Mouse (Mus musculus) cerebellum, adult (tissue): Measurements from ENCODE around the gene Chd2.
A peak's percentile ranks its signal among the peaks of the same experiment; 100 is the strongest.
"Not testable (repeated sequence)": the region's sequence is repeated elsewhere in the genome, so short reads cannot be mapped to it uniquely, and the experiment has no call there.

Experiments
- ATAC-seq: cut with Nextera tagmentation; 2 replicates; pipeline ENCODE4 v1.9.2; 2017; ENCODE audit warnings: mild to moderate bottlenecking, moderate library complexity, mixed read lengths; ENCODE audit not compliant: insufficient number of reproducible peaks, low FRiP score, low TSS enrichment

Chd2 gene

DNA sequence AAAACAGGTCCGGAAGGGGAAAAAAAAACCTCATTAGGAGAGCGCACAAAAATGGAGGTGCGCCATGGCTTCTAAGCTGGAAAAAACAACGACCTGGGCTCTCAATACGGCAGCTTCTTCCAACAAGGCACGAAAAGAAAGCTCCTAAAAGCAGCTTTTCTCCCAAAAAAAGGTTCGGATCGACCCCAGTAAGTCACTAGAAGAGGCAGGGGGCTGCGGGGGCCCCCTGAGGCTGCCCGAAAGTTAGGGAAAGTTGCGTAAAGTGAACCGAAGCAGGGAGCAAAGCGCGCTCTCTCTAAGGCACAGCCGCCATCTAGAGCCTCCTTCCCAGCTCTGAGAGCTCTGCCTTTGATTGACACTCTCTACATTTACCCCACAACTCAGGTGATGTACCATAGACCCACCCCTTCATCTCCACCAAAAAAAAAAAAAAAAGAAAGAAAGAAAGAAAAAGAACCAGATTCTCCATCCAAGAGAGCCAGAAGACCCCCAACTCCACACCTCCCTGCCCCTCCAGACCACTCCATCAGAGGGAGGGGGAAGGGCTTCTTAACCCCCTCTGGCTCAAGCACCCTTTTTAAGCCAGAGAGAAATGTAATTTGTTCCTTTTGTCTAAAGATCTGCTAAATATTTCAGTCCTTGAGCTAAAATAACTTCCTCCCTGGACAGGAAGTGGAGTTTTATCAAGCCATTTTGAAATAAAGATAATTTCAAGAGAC is at the start of gene Chd2:
Chd2 (minus strand) TSS at position 419 of the 719 bp plus-strand sequence.
- ATAC-seq = peak; percentile 54; the same call in 1 of the 2 replicates

DNA sequence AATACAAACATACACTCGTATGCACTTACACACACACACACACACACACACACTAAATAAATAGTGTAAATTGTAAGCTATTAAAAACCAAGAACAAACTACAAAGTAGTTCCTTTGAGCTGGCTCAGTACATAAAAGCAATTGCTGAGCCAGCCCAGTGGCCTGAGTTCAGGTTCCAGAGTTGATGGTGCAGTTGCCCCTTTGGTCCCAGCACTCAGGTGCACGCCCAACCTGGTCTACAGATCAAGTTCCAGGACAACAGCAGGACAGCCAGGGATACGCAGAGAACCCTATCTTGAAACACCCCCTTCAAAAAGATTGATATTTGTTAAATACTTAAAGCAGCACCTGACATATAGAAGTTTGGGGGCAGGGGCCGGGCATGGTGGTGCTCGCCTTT is 49.1 kb upstream of the Chd2 start:
- no peak for ATAC-seq

DNA sequence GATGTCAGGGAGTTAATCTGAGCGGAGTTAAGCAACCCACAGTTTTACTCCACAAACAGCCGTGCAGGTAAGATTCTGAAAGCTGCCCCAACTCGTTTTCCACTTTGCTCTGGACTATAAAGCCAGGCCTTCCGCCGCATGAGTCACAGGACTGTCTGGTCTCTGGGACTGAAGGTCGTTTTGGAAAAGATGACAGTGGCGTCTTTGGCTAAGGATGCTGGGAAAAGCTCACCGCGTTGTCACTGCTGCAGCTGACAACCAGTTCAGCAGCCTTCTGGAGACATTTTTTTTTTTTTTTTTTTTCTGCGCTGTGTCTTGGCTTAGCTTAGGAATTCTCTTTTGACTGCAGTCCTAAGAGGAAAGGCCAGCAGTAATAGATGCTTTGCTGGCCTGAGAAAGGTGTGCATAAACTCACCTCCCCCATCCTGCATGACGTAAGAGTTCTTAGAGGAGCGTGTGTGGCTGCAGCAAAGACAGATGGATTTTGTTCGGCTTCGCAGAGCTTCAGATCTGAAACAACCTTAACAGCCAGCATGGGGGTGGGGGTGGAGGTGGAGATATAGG is 47.7 kb upstream of the Chd2 start:
- peak; percentile 77 for ATAC-seq

DNA sequence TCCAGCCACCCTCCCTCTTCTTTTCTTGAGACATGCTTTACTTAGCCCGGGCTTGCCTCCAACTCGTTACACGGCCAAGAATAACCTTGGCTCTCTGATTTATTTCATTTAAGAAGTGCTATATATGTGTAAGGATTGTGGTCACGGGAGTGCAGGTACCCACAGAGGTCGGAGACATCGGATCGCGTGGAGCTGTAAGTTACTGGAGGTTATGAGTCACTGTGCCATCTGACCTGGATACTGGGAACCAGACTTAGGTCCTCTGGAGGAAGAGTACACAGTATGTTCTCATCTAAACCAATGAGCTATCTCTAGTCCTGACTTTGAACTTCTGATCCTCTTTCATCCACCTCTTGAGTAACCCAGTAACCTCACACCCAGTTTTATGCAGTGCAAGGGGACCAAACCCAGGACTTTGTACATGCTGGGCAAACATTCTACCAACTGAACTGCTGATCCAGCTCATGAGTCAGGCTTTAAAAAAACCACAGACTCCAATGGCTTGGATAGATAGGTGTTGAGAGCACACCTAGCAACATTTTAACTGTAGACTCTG is 46.8 kb upstream of the Chd2 start:
- ATAC-seq = no peak

DNA sequence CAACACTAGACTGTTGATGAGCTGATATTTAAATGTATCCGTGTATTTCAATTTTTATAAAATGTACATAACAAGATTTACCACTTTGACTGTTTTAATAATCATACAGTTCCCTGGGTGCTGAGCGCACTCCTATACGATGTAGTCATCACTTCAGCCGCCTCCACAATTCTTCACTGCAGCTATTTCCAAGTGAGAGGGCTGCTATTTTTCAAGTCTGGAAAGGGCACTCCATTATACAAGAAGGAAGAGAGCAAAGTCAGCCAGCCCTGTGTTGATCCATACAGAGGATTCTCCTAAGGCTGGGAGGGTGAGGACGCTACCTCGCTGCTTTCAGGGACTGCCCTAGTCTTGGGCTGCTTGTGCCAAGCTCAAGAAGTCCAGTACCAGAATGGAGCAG is 45.1 kb upstream of the Chd2 start:
- no peak for ATAC-seq

DNA sequence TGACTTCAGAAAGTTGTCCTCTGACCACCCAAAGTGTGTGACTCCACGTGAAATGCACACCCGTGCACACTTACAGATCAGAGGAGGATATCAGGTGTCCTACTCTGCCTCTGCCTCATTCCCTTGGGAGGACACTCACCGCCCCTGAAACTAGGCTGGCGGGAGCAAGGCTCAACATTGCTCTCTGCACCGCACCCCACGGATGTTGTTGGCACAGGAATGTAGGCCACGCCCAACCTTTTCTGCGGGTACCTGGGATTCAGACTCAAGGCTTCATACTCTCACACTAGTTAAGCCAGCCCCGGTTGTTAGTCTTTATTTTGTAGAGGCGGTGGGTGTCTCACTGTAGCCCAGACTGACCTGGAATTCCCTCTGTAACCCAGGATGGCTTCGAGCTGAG is 44.6 kb upstream of the Chd2 start:
- ATAC-seq = no peak

DNA sequence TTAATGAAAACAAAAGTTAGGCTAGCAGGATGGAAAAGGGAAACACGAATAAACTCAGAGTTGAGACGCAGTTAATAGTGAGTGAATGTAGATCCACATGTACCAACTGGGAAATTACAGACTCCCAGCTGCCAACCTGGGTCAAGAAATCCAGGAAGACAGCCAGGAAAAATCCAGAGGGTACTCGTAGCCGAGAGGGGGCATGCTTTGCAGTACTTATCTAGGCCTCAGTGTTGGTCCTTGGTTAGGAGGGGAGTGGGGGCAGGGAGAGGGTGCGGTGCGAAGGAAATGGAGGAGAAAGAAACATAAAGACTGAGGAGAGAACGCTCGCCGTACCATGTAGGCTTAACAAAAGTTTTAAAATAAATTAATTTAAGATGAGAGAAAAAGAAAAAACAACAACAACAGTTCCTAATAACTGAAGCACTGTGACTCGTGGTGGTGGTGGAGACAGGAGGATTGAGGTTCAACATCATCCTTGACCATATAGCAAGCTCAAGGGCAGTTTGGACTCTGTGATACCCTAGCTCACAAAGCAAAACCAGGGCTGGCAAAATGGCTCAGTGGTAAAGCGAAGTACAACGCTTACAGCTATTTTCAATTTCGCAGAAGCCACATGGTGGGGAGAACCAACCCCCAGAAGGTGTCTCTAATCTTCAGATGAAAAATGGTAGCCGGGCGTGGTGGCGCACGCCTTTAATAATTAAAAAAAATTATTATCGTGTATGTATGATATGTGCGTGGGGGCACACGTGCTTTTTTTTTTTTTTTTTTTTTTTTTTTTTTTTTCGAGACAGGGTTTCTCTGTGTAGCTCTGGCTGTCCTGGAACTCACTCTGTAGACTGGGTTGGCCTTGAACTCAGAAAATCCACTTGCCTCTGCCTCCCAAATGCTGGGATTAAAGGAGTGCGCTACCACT is 43.7 kb upstream of the Chd2 start:
- no peak for ATAC-seq

DNA sequence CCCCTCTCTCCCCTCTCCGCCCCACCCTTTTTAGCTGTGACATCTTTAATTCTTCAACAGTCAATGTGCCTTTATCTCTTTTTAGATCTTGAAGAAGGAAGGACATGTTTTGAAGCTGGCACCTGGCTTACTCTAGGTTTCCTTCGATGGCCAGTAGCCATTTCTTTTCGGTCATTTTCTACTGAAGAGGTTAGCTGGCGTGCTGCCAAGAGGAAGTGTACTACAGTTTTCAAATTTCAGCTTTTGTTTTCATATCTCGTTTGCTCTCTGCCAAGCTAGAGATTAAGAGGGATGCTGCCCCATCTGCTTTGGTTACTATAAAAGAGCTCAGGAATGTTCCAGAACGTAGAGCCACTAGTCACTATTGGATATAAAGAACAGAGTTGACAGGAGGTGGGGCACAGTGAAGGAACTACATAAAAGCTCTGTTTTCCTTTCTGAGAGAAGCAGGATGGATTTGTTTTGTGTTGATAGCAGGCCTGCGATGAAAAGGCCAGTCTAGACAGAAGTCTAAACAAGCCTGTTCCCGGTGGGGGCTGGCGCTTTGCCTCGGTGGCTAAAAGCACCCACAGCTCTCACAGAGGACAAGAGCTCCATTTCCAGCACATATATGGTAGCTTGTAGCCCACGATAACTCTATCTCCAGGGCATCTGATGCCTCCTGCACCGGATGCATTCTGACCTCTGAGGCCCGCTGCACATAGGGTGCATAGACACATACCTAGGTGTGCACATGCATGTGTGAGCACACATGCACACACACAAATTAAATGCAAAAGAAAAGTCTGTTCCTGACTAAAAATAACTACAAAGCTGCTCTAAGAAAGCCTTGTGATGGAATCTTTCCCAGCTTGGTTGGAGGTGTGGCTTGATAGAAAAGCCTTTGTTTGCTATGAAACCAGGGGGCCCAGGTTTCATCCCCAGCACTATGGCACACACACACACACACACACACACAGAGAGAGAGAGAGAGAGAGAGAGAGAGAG is 42.7 kb upstream of the Chd2 start:
- ATAC-seq = no peak

DNA sequence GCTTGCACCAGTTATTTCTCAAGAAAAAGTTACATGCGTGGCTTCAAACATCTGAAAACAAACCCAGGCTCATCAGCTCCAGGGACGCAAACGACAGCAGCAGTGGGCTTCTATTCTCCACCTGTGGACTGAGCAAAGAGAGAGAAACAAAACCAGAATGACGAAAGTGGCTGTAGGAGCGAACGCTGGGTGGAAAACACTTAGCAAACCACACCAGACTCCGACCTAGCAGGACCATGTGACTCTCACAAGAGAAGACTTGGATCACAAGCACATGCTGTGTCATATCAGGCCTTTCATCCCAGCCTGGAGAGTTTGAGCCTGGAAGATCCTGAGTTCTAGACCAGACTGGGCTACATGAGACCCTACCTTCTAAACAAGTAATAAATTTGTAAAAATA is 41.8 kb upstream of the Chd2 start:
- ATAC-seq = no peak

DNA sequence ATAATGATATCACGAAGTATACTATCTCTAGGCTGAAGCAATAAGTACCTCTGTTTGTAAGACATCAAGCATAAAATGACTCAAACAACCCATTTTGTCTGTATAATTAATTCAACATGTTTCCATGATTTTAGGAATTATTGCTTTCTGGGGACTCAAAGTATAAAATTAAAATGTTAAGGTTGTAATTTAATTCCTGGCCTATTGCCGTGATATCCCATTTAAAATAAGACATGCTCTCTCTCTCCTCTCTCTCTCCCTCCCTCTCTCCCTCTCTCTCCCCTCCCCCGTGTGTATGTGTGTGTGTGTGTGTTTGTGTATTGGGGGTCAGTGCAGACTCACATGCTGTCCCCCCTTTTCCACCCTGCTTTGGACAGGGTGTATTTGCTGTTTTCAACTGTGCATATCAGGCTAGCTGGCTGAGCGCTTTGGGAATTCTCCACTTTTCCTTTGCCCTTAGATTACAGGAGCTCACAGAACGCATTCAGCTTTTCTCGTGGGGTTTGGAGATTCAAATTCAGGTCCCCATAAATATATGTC is 40.3 kb upstream of the Chd2 start:
- no peak for ATAC-seq

DNA sequence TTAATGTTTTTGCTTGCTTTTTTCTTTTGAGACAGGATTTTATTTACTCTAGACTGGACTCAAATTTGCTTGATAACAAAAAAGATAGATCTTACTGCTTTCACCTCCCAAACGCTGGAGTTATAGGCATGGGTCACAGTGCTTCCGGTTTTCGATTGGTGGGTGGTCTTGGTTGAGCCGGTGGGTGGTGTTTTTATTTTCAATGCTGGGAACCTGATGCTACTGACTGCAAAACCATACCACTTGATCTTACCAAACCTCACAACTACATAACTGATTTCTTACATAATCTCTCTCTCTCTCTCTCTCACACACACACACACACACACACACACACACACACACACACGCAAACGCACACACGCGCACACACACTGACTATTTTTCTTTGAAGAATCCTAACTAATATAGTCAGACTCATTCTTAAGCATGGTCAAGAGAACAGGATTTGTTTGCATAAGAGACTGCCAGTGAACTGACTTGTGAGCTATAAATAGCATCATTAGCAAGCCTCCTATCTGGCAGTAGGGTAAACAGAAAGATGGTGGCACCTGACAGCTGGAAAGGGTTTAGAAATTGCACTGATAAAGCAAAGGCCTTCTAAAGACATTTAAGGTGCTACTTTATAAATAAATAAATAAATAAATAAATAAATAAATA is 37.6 kb upstream of the Chd2 start:
- no peak for ATAC-seq

DNA sequence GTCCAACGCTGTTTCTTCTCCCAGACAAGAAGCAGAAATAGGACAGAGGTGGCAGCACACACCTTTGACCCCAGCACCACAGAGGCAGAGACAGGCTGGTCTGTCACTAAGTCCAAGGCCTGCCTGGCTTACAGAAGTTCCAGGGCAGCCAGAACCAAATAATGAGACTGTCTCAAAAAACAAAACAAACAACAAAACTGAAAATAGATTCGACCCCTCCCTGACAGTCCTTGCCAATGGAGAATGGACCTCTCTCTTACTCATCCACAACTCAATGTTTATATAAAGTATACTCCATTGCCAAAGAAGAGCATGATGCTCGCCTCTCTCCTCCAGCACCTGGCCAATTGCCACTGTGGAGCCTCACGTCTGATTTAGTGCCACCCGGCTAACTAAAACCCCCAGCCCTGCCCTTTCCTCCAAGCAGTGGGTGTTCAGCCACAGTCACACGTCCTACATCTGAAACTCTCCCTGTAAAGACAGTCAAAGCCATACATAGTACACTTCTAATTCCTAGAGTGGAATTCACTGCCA is 36.3 kb upstream of the Chd2 start:
- ATAC-seq = no peak

DNA sequence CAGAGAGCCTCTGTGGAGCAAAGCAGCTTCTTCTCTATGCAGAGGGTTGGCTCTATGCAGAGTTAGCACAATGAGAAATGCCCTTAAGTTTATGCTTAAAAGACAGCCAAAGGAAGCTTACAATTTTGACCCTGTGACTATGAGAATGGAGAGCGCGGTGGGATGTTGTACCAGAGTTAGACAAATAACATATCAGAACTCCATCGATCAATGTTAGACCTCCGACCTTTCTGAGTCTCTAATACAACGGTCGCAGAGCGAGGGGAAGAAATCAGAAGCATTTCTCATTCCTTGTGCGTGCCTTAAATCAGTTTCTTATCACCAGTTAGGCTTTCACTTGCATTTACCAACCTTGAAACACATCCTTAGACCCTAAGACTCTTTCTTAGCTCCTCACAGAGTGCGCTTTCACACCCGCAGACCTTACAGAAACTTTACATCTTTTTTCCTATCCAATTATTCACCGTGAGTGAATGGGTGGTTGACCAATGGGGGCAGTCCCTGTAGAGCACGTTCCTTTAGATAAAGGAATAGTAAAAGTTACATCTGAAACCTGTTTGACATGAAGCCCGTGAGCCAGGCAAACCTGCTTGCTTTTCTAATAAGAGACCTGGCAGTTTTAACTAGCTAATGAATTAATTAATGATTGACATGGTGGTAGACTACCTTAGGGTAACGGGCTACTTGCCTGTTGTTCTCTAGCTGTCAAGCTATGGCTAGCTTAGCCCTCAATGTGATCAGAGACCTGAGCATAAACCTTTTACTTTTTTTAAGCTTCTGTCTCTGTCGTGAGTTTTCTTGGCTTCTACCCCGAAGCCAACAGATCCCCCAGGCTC is 34.7 kb upstream of the Chd2 start:
- ATAC-seq = no peak

DNA sequence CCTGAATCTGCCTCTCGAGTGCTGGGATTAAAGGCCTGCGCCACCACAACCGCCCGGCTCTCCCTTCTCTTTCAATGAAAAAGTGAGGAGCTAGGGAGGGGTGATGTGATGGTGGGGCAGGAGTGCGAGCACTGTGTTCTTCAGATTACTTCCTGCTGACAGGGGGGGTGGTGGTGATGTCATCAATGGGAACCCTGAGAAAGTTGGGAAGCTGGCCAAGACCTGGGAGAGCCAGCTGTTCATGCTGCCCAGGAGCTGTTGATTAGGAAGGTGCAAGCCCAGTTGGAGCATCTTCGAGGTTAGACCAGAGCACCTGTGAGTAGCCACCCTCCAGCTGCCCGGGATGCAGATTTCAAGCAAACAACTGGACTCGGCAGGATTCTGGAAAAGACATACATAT is 33.6 kb upstream of the Chd2 start:
- no peak for ATAC-seq

DNA sequence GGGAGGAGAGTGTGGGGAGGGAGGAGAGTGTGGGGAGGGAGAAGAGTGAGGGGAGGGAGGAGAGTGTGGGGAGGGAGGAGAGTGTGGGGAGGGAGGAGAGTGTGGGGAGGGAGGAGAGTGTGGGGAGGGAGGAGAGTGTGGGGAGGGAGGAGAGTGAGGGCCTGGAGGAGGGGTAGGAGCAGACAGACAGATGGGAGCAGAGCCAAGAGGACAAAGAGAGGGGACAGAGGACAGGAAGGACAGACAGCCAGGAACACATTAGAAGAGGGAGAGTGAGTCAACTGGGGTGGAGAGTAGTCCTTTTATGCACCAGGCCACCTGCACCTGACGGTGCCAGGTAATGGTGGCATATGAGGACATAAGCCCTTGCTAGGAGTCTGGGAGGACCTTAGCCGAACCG is 33.0 kb upstream of the Chd2 start:
- not testable (repeated sequence) for ATAC-seq

DNA sequence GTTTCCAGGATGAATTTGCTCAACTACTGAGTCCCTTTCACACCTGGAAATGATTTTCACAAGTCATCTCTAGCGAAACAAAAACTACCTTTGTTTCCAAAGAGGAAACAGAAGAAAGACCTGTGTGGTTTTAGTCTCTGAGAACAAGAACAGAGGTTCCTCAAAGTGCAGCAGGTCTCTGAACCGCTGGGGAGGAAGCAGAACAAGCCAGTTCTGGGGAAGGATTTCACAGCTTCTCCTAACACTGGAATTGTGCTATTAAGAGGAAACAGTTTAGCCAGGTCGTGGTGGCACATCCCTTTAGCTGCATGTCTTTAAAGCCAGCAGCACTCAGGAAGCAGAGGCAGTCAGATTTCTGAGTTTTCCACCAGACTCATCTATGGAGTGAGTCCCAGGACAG is 30.9 kb upstream of the Chd2 start:
- no peak for ATAC-seq

DNA sequence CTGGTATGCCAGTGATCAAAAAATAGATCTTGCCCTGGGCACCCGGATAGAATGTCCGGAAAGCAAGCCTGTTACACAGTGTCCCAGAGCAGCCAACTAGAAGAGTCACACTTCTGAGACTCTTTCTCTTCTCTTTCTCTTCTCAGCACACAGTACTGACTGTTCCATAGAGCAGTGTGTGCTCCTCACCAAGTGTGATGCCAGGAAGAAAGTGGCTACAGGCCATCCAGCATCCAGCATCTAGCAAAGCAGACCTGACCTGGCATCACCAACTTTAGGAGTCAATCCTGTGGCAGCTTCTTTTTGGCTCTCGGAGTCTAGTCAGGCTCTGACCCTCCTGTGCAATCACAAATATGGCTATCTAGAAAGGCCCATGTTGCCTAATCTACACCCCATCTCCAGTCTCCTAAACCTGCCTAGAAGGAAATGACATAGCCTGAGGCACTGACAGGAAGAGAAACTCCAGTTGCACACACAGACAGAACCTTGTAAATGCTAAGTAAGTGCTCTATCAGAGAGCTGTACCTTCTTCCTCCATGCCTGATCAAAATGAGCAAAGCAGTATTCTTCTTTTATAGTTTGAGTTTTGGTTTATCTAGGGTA is 27.3 kb upstream of the Chd2 start:
- no peak for ATAC-seq

DNA sequence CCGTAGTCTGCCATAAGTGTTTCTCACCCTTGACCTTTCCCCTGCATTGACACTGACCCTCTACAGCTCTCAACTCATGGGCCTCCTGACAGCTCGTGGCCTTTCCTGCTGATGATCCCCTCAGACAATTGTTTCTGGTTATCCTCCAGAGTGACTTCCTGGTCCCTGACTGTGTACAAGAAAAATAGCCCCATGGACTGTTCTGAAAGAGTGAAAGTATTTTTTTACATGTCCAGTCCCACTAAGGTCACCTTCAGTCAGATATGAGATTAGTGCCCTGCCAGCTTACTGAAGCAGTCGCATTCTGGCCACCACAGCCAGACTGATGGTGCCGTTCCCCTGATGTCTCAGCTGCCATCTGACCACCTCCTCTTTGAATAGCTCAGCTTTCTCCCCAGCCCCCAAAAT is 26.1 kb upstream of the Chd2 start:
- ATAC-seq = no peak
